ENCODE assay signal across 11 mouse cellular contexts in the genomic region with DNA sequence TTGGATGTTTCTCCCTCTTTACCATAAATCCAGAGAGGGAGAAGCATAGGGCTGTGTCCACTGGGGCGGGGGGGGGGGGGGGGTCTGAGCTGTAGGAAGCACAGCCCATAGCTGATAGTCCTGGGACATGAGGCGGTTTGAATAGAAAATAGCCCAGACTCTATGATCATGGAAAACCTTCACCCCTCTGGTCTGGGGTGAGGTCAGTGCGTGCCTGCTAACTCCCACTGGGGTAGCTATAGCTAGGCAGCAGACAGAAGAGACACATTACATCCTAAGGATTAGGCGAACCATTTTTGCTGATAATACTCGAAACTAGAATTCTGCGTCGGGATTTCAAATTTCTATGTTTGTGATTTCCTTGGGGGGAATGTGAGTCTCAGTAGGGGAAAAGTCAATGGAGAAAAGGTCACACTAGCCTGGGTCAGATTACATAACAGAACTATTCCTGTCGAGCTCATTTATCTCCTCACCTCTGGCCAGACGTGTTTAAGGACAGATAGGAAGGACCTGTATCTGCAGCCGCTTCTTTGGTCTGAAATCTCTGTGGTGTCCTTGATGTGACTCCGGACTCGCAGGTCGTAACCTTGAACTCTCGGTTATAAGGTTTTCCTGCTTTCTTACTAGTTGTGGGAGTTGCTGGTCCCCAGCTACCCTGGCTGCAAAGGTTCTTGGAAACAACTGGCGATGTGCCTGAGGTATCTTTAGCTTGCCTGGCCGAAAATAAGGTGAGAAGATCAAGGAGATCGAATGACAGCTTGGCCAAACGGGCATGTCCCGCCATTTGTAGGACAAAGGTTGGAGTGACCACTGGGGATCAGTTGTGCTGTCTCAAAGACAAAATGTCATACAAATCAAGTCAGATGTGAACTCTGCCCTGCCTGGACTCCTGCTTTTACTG. TPM values are rescaled to one million over a fixed set of nuclear protein-coding genes. Genes with fewer than 3 reads are reported as not detected.
A peak's percentile ranks its signal among the peaks of the same experiment; 100 is the strongest.
DNase-seq lines count a peak whose midpoint lies in the region; ATAC-seq and TF ChIP-seq lines count a peak whose summit lies in the region.
"Had no signal": no experiment of that assay in that cellular context is flagged by ENCODE, and none has a peak within 500 bp of the region (broad histone marks: within the 10 kb centered on the region; RNA-seq: fewer than 3 reads in every experiment).

No protein-coding gene starts in this region.

- no peak overlapping the region for H3K9ac ChIP-seq in kidney, embryonic 16.5 days (replicated peaks; ENCODE audit: low read length)
- H3K9ac ChIP-seq in intestine, postnatal 0 days (ENCODE audit: low read depth, low read length): no peak overlapping the region

- H3K36me3 ChIP-seq in kidney, embryonic 16.5 days (ENCODE audit: insufficient read depth, low read length): no peaks in the 10 kb centered on the region
- H3K36me3 ChIP-seq in intestine, postnatal 0 days (ENCODE audit: control insufficient read depth, insufficient read depth): no peaks in the 10 kb centered on the region
- H3K36me3 ChIP-seq: forebrain, embryonic 10.5 days had no signal

- DNase-seq in kidney, adult 9 months: peak; percentile 86
- peak; percentile 63 for DNase-seq in adrenal gland, adult 8-10 months
- peak; percentile 55 for DNase-seq in heart, adult 8-10 months (ENCODE audit: low spot score)
- DNase-seq: cerebellum, adult 11 months had no signal

- TF ChIP-seq CTCF in intestine, postnatal 0 days (IDR thresholded peaks at IDR 0.05; ENCODE audit: low read depth): no peak

- WGBS in kidney, embryonic 16.5 days: 62% methylated on average over 18 of the region's 19 CpGs
- 73% methylated on average over 18 of the region's 19 CpGs for WGBS in intestine, postnatal 0 days

- no peaks in the 10 kb centered on the region for H3K9me3 ChIP-seq in kidney, embryonic 16.5 days (ENCODE audit: low read length)
- H3K9me3 ChIP-seq in intestine, postnatal 0 days (ENCODE audit: control insufficient read depth): no peaks in the 10 kb centered on the region
- H3K9me3 ChIP-seq: forebrain, embryonic 10.5 days had no signal

- H3K4me1 ChIP-seq in kidney, embryonic 16.5 days (ENCODE audit: insufficient read depth, low read length): peaks cover 27% of the 10 kb centered on the region
- peaks cover 18% of the 10 kb centered on the region for H3K4me1 ChIP-seq in intestine, postnatal 0 days (replicated peaks; ENCODE audit: control insufficient read depth, insufficient read depth, low read length)

- no peaks in the 10 kb centered on the region for H3K27me3 ChIP-seq in kidney, embryonic 16.5 days (ENCODE audit: insufficient read depth, low read length)
- H3K27me3 ChIP-seq in intestine, postnatal 0 days (replicated peaks; ENCODE audit: control insufficient read depth, insufficient read depth, low read length): no peaks in the 10 kb centered on the region

- H3K4me3 ChIP-seq in kidney, embryonic 16.5 days (ENCODE audit: low read length): no peak overlapping the region
- H3K4me3 ChIP-seq in intestine, postnatal 0 days (ENCODE audit: low read depth, low read length): no peak overlapping the region
- H3K4me3 ChIP-seq: forebrain, embryonic 10.5 days had no signal

- H3K4me2 ChIP-seq in kidney, embryonic 16.5 days (replicated peaks; ENCODE audit: low read depth, low read length): no peak overlapping the region
- no peak overlapping the region for H3K4me2 ChIP-seq in intestine, postnatal 0 days (replicated peaks; ENCODE audit: low read depth)

- no peak for ATAC-seq in kidney, embryonic 16.5 days (ENCODE audit: low FRiP score, low TSS enrichment)
- no peak for ATAC-seq in intestine, postnatal 0 days
- no peak for ATAC-seq in activated CD4-positive, CD25-positive, alpha-beta regulatory T cell, adult 4 months
- no peak for ATAC-seq in inflammation-experienced regulatory T-cells, adult 6 months

- H3K27ac ChIP-seq in kidney, embryonic 16.5 days (ENCODE audit: low read length): no peak overlapping the region
- H3K27ac ChIP-seq in intestine, postnatal 0 days (ENCODE audit: low read depth, low read length): peak overlapping the region; percentile 98; the same call in 1 of the 2 replicates
- H3K27ac ChIP-seq: forebrain, embryonic 10.5 days; kidney, postnatal 0 days had no signal

RNA-seq across cellular contexts. Expression of a gene that starts 2.9 kb away (rescaled TPM):
- polyA plus RNA-seq in kidney, embryonic 16.5 days (2015; fragmentation: Nextera tagmentation; extraction: Ambion mirVana): 1.3 TPM in 2 replicates
- total RNA-seq in adrenal gland, adult 8-10 months (2022): not detected
- total RNA-seq in heart, adult 8-10 months (2022): 1 to 10 TPM in 3 of 4 experiments, not detected in 1; 2.5 to 3.3 (median 3.2) TPM
- 0.31 and 0.41 TPM in 2 replicates for polyA plus RNA-seq in intestine, postnatal 0 days (2015; fragmentation: Nextera tagmentation; extraction: Ambion mirVana)
- not detected for polyA plus RNA-seq in activated CD4-positive, CD25-positive, alpha-beta regulatory T cell, adult 4 months (2017; shearing (Covaris generic))
- polyA plus RNA-seq in inflammation-experienced regulatory T-cells, adult 6 months (2017; shearing (Covaris generic)): 1 to 10 TPM in 1 of 3 experiments, not detected in 2; 2.1 TPM
- total RNA-seq: megakaryocyte-erythroid progenitor cell, adult 5-6 weeks had no signal
- polyA plus RNA-seq: kidney, postnatal 0 days had no signal

RNA-seq across cellular contexts. Expression of a gene that starts 16.1 kb away (rescaled TPM):
- polyA plus RNA-seq in kidney, embryonic 16.5 days (2015; fragmentation: Nextera tagmentation; extraction: Ambion mirVana): 191 and 197 TPM in 2 replicates
- 100 to 1,000 TPM; 374 to 825 (median 652) TPM for total RNA-seq in adrenal gland, adult 8-10 months (2022)
- 100 to 1,000 TPM; 346 to 908 (median 654) TPM for total RNA-seq in heart, adult 8-10 months (2022)
- 244 and 254 TPM in 2 replicates for polyA plus RNA-seq in intestine, postnatal 0 days (2015; fragmentation: Nextera tagmentation; extraction: Ambion mirVana)
- polyA plus RNA-seq in activated CD4-positive, CD25-positive, alpha-beta regulatory T cell, adult 4 months (2017; shearing (Covaris generic)): 100 to 1,000 TPM; 276 to 326 TPM
- 100 to 1,000 TPM; 160 to 366 (median 354) TPM for polyA plus RNA-seq in inflammation-experienced regulatory T-cells, adult 6 months (2017; shearing (Covaris generic))

RNA-seq across cellular contexts. Expression of a gene that starts 20.1 kb away (rescaled TPM):
- 32.1 and 35.8 TPM in 2 replicates for polyA plus RNA-seq in kidney, embryonic 16.5 days (2015; fragmentation: Nextera tagmentation; extraction: Ambion mirVana)
- total RNA-seq in adrenal gland, adult 8-10 months (2022): 10 to 100 TPM; 35.7 to 54.5 (median 40.0) TPM
- total RNA-seq in heart, adult 8-10 months (2022): 10 to 100 TPM; 31.7 to 35.2 (median 34.7) TPM
- polyA plus RNA-seq in intestine, postnatal 0 days (2015; fragmentation: Nextera tagmentation; extraction: Ambion mirVana): 16.4 and 18.7 TPM in 2 replicates
- polyA plus RNA-seq in activated CD4-positive, CD25-positive, alpha-beta regulatory T cell, adult 4 months (2017; shearing (Covaris generic)): 10 to 100 TPM; 25.1 to 35.6 TPM
- 10 to 100 TPM; 26.9 to 48.9 (median 33.8) TPM for polyA plus RNA-seq in inflammation-experienced regulatory T-cells, adult 6 months (2017; shearing (Covaris generic))

RNA-seq across cellular contexts. Expression of a gene that starts 22.6 kb away (rescaled TPM):
- 2.2 and 2.3 TPM in 2 replicates for polyA plus RNA-seq in kidney, embryonic 16.5 days (2015; fragmentation: Nextera tagmentation; extraction: Ambion mirVana)
- 1 to 10 TPM; 1.1 to 2.3 (median 1.7) TPM for total RNA-seq in adrenal gland, adult 8-10 months (2022)
- total RNA-seq in heart, adult 8-10 months (2022): 1 to 10 TPM; 1.1 to 2.5 (median 2.0) TPM
- 0.92 and 1.3 TPM in 2 replicates for polyA plus RNA-seq in intestine, postnatal 0 days (2015; fragmentation: Nextera tagmentation; extraction: Ambion mirVana)
- polyA plus RNA-seq in activated CD4-positive, CD25-positive, alpha-beta regulatory T cell, adult 4 months (2017; shearing (Covaris generic)): not detected
- polyA plus RNA-seq in inflammation-experienced regulatory T-cells, adult 6 months (2017; shearing (Covaris generic)): under 1 TPM in 1 of 3 experiments, not detected in 2; 0.17 TPM
- total RNA-seq: megakaryocyte-erythroid progenitor cell, adult 5-6 weeks had no signal

RNA-seq across cellular contexts. Expression of a gene that starts 27.1 kb away (rescaled TPM):
- polyA plus RNA-seq in kidney, embryonic 16.5 days (2015; fragmentation: Nextera tagmentation; extraction: Ambion mirVana): 6.9 and 7.1 TPM in 2 replicates
- total RNA-seq in adrenal gland, adult 8-10 months (2022): 10 to 100 TPM; 47.8 to 57.8 (median 54.5) TPM
- 10 to 100 TPM; 20.9 to 31.1 (median 25.8) TPM for total RNA-seq in heart, adult 8-10 months (2022)
- polyA plus RNA-seq in intestine, postnatal 0 days (2015; fragmentation: Nextera tagmentation; extraction: Ambion mirVana): 2.2 and 2.4 TPM in 2 replicates
- polyA plus RNA-seq in activated CD4-positive, CD25-positive, alpha-beta regulatory T cell, adult 4 months (2017; shearing (Covaris generic)): under 1 TPM; 0.09 to 0.14 TPM
- polyA plus RNA-seq in inflammation-experienced regulatory T-cells, adult 6 months (2017; shearing (Covaris generic)): under 1 TPM; 0.34 to 0.61 (median 0.43) TPM
